Mouse (Mus musculus): ENCODE measurements at regions not wholly inside any gene's neighbourhood (a gene's known extent, or its start where the extent isn't known, plus 50 kb on each side); places are given as distances from the start of the nearest gene placed in this dataset.

DNA sequence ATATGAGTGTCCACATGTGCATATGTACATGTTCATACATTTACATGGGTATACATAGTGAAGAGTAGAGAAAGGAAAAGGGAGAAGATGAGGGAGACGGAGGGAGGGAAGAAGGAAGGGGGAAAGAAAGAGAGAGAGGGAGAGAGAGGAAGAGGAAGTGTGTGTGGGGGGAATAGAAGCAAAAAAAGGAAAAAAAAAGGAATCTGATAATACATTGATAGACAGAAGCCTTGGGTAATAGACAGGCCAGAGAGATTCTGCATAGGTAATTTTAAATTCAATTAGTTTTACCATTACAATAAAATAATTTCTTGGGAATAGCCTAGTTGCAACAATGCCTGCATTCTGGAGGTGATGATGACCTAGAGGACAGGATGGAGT, 701.0 kb downstream of the Kcnj2 start:
- DNase-seq (ENCODE audit: low spot score) = no peak
- intact Hi-C loops (cut with DNase I) = no loop called here

GRCm38 (mm10) chr11:111774108-111774679, 708.2 kb downstream of the Kcnj2 start:
- intact Hi-C loops (cut with DNase I) = no loop called here
- DNase-seq (ENCODE audit: low spot score) = no peak

DNA sequence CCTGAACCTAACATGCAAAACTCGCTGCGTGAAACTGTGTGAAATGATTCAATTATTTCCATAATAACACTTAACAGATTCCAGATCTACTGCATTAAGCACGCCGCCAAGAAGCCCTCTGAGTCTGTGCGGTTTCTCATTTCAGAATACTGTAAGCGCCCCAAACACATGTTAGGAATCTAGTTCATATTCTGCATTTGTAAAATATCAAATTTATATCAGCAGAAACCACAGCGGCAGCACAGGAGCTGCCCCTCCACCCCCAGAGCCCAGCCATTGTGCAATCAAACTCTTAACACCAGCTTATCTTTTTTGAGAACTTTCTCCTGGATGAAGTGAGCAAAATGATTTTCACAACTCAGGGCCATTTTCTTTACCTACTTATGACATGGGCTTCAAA, 715.4 kb downstream of the Kcnj2 start:
- no peak for DNase-seq (ENCODE audit: low spot score)
- intact Hi-C loops (cut with DNase I) = no loop called here

GRCm38 (mm10) chr11:111791267-111791926, 725.4 kb downstream of the Kcnj2 start:
- no peak for DNase-seq (ENCODE audit: low spot score)
- intact Hi-C loops (cut with DNase I) = no loop called here

DNA sequence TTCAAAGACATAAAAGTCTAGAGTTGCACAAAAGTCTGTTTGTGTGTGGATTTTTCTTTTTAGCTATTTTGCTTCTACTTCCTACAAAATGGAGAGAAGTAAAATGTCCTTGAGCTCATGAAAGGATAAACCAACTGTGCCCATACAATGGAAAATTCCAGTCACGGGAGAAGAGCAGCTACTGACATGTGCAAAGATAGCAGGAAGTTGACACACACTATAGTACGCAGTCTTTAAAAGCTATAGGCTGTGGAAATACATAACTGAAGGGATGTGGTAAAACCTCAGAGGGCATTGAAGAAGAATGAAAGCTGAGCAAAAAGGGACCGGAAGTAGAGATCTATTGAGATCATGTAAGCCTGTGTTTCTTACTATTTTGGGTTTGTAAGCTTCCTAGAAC, 735.1 kb downstream of the Kcnj2 start:
- no peak for DNase-seq (ENCODE audit: low spot score)
- intact Hi-C loops (cut with DNase I) = no loop called here

- DNase-seq (ENCODE audit: low spot score) = no peak
- intact Hi-C loops (cut with DNase I) = no loop called here
These were observed 750.3 kb downstream of the Kcnj2 start for GRCm38 (mm10) chr11:111816176-111816775.

DNA sequence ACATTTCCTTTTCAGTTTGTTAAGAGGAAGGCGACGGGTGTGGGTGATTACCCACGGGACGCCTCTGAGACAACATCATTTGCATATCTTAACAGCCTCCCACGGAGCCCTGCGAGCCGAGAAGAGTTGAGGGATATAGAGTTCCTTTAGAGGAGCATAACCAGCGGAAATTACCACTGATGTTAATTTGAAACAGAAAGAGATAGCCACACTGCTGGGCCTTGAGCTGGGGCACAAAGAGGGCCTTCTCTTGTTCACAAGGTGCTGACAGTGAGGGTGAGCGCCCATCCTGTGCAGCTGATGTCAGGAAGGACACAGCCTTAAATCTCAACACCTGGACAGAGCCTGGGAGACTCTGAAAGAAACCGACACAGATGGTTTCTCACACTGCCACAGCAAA, 752.2 kb downstream of the Kcnj2 start:
- no peak for DNase-seq (ENCODE audit: low spot score)
- intact Hi-C loops (cut with DNase I) = no loop called here

GRCm38 (mm10) chr11:111820356-111820755, 754.4 kb downstream of the Kcnj2 start:
- intact Hi-C loops (cut with DNase I) = no loop called here

DNA sequence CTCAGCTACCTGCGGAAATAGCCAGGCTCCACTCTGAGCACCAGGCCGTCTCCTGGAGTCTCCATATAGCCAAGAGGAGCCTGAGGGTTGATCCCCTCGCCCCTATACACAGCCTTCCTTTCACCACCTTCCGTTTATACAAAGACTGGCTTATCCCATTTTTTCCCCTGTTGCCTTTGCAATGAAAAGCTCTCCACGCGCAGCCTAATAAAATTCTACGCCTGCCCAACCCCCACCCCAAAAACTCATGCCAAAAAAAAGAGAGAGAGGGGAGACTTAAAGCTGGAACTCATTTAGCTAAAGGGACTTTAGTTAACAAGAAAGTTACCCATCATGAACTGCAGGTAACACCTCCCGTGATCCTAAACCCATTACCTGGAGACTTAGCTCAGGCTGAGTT, 762.5 kb downstream of the Kcnj2 start:
- intact Hi-C loops (cut with DNase I) = no loop called here
- DNase-seq (ENCODE audit: low spot score) = no peak

More at GRCm38 (mm10) chr11:111820356-111820755, 754.4 kb downstream of the Kcnj2 start:
- DNase-seq (ENCODE audit: low spot score) = no peak

DNA sequence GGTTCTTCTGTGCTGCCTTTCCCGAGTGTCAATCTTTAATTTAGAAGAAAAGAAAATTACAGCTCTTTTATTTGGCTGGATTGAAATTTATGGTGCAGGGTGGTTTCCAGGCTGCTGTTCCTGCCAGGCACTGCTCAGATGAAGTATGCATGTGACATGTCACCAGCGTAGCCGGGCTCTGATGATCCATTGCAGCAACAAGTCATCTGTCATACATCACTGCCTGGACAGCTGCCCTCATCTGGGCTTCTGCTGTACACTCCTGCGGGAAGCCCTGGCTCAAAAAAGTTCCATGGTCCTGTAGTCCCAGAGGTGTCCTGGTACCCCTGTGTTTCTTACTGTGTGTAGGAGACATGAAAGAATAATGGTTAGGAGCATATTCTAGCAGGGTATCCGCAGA, 773.0 kb downstream of the Kcnj2 start:
- intact Hi-C loops (cut with DNase I) = no loop called here
- no peak for DNase-seq (ENCODE audit: low spot score)

- DNase-seq (ENCODE audit: low spot score) = no peak
- intact Hi-C loops (cut with DNase I) = no loop called here
These were observed 777.8 kb downstream of the Kcnj2 start for GRCm38 (mm10) chr11:111843728-111844258.

DNA sequence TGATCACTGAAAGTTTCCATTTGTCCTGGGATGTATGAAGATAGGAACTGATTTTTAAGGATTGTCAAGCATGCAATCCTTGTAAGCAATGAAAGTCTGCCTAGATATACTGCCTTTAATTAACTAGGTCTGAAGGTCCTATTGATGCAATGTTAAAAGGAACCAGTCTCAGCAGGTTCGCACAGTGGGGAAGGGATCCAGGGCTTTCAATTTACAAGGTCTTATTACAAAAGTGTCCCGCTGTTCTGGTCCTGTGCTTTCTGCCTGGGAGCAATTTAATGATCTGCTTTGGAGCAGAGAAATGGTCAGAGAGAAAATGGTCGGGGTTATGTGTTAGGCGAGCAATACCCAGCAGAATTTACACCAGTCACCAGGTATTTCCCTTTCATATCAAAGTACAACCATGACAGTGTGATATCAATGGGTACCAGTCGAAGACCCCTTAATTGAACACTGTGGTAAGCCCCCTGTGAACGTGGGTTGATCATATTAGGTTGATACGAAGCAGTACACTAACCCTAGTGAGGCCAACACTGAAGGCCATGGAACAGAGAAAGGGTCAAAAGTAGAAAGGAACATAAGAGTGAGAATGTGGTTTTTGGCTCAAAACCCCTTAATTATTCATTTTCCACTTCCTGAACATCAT, 778.5 kb downstream of the Kcnj2 start:
- no peak for DNase-seq (ENCODE audit: low spot score)
- intact Hi-C loops (cut with DNase I) = no loop called here

DNA sequence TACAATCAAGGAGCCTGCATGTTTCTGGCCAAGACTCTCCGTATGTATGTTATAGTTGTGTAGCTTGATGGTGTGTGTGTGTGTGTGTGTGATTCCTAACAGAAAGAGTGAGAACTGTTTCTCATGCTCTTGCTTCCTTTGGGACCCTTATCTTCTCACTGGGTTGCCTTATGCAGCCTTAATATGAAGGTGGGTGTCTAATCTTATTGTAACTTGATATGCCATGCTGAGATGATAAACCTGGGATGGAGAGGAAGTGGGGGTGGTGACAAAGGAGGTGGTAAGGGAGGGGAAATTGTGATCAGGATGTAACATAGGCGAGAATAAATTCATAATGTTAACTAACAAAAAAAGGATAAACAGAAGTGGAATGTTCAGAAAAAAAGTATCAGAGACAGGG, 791.3 kb downstream of the Kcnj2 start:
- no peak for DNase-seq (ENCODE audit: low spot score)
- intact Hi-C loops (cut with DNase I) = no loop called here

DNA sequence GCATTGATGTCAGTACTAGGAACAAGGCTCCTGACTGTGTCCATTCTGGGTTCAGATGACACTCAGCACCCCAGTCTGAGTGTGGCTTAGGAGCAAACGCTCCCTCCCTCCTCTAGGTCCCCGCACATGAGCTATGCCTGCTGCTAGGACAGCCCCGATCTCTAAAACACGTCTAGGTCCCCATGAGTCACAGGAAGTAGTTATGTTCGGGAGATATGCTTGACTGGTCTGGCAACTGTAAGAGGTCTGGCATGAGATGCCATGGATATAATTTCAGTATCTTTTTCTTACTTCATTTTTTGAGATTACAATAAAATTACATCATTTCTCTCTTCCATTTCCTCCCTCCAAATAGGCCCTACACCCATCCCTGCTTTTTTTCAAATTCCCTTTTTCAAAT, 792.1 kb downstream of the Kcnj2 start:
- intact Hi-C loops (cut with DNase I) = no loop called here
- no peak for DNase-seq (ENCODE audit: low spot score)

- DNase-seq (ENCODE audit: low spot score) = no peak
- intact Hi-C loops (cut with DNase I) = no loop called here
These were observed 799.2 kb downstream of the Kcnj2 start for GRCm38 (mm10) chr11:111865143-111865542.

DNA sequence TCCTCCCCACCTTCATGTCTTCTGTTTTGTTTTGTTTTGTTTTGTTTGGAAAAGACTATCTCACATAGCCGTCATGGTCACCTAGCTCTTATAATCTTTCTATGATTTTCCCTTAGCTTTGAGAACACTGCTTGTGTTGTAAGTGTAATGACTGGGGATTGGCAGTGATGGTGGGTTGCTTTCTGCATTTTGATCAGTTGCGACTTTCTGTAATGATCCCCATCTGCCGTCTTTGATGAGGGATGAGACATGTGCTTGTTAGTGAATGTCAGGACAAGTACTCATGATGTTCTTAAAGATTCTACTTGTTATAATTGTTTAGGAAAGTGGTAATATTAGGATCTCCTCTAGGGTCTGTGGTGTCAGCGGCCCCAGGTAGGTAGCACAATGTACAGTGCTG, 809.4 kb downstream of the Kcnj2 start:
- intact Hi-C loops (cut with DNase I) = no loop called here
- DNase-seq (ENCODE audit: low spot score) = no peak

GRCm38 (mm10) chr11:111880146-111880545, 814.2 kb downstream of the Kcnj2 start:
- intact Hi-C loops (cut with DNase I) = no loop called here
- DNase-seq (ENCODE audit: low spot score) = peak; percentile 28

GRCm38 (mm10) chr11:111890026-111890425, 824.1 kb downstream of the Kcnj2 start:
- no peak for DNase-seq (ENCODE audit: low spot score)
- intact Hi-C loops (cut with DNase I) = no loop called here

DNA sequence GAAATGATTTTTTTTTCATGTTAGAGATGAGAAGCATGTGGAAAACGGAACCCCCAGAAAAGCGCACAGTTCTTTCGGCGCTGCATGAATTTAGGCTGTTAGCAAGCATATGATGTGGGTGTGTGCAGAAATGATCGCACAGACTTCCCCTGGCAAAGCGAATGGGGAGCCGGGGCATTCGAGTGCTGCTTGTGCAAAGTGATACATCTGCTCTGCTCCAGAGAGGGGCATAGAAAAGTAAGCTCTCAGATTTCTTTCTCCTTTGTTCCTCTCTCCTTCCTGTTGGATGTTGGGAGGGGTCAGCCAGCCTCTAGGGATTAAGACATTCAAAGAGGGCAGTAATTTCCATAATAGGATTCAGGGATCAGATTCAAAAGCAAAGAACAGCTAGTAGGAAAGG, 827.9 kb downstream of the Kcnj2 start:
- no peak for DNase-seq (ENCODE audit: low spot score)
- intact Hi-C loops (cut with DNase I) = no loop called here

GRCm38 (mm10) chr11:111895221-111896200, 829.5 kb downstream of the Kcnj2 start:
- intact Hi-C loops (cut with DNase I) = no loop called here
- DNase-seq (ENCODE audit: low spot score) = no peak
